Mouse (Mus musculus) cerebellum, adult 9-11 months (tissue): ENCODE results near the gene Zbtb26.

Source experiments
- DNase-seq: peaks from one replicate; pipeline ENCODE4 v3.0.0; 2022

The Zbtb26 gene

DNA sequence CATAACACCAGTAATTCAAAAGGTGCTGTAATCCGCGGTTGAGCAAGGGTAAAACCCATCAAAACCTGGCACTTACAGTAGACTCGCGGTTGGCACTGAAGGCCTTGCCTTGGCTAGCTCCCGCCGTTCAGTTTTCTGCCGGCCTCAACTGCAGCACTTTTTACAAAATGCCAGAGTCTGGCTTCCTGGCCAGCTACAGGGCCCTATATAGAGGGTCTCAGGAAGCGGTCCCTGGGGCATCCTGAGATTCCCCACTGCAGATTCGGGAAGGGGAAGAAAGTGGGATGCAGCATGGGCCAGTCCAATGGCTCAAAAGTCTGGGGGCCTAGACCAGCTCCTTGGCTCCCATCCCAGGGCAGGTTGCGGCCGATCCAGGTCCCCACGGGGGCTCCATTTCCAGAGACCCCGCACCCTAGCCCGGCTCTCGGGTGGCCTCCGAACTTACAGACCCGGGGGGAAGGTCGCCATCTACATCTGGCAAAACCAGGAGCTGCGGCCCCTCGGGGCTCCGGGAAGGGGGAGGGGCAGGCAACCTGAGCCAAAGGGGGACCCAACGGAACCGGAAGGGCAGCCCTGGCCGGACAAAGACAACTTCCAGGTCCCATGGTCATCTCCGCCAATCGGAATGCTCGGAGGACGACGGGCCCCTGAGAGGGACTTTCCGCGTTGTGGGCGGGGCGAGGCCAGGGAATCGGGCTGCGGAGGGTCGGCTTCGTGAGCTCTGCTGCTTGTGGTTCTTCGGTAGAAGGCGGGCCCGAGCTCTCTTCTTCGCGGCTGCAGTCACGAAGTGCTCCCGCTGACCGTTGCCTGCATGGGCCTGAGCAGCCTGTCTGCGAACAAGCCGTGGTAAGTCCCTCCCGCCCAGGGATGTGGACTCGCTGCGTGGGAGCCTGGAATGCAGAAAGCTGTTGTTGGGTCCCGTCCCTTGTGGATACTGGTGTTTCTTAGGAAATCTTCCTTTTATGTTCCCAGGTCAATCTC is at the start of gene Zbtb26, which contains the start of the genes Zbtb6 and Rabgap1:
TSS of gene Zbtb26 (minus strand) at position 525 of the 981 bp plus-strand sequence.
TSS of gene Zbtb6 (minus strand) at position 561 of the 981 bp plus-strand sequence.
TSS of gene Rabgap1 (plus strand) at position 669 of the 981 bp plus-strand sequence.
- DNase-seq = peak; percentile 95

GRCm38 (mm10) chr2:37488956-37489355 is 46.0 kb upstream of the Zbtb26 start:
- no peak for DNase-seq

- DNase-seq = no peak
These were observed 43.5 kb upstream of the Zbtb26 start for GRCm38 (mm10) chr2:37486408-37486807.

DNA sequence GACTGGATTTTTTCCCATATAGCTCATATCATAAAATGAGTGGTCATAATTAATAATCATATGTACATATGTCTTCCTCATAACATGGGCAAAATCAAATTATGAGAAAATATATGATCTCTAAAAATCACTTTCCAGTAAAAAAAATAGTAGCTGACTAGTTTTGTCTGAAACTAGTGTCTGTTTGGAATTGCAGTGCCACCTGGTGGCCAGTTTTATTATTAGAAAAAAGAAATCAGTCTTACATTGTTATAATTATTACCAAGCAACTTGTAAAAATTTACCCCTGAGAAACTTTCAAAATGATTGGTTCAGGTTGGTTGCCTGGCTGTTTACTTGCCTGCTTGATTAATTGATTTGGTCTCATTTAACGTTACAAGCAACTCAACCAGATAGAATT is 42.4 kb upstream of the Zbtb26 start:
- no peak for DNase-seq

DNA sequence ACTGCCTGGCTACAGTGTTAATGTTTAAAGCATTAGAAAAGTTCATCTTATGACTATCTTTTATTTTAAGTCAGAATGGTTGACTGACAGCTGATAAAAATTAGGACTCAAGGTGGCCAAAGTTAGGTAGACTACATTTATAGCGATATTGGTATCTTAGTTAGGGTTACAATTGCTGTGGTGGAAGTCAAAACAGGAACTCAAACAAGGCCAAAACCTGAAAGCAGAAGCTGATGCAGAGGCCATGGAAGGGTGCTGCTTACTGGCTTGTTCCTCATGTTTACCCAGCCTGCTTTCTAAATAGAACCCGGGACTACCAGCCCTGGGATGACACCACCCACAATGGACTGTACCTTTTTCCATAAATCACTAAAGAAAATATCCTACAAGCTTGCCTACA is 41.2 kb upstream of the Zbtb26 start:
- DNase-seq = no peak

GRCm38 (mm10) chr2:37480039-37480438 is 37.1 kb upstream of the Zbtb26 start:
- DNase-seq = no peak

- no peak for DNase-seq
These were observed 36.6 kb upstream of the Zbtb26 start for GRCm38 (mm10) chr2:37479559-37479958.

DNA sequence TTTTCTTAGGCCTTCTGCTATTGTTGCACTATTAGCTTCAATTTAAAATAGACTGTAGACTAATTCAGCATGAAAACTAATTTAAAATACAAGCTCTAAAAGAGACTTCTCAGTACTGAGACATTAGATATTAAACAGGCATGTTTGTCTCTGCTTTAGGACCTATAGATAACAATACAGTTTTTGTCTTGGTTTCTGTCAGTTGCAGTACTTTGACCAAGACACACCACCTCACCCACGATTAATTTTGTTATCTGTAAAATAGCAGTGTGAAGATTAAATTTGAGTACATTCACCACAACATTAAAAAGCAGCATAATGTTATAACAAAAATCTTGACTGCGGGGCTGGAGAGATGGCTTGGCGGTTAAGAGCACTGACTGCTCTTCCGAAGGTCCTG is 23.3 kb upstream of the Zbtb26 start:
- DNase-seq = no peak

GRCm38 (mm10) chr2:37460707-37461106 is 17.8 kb upstream of the Zbtb26 start:
- no peak for DNase-seq

- no peak for DNase-seq
These were observed 9.4 kb upstream of the Zbtb26 start for GRCm38 (mm10) chr2:37452376-37452760.

GRCm38 (mm10) chr2:37451667-37452375 is 8.9 kb upstream of the Zbtb26 start:
- DNase-seq = peak; percentile 95

DNA sequence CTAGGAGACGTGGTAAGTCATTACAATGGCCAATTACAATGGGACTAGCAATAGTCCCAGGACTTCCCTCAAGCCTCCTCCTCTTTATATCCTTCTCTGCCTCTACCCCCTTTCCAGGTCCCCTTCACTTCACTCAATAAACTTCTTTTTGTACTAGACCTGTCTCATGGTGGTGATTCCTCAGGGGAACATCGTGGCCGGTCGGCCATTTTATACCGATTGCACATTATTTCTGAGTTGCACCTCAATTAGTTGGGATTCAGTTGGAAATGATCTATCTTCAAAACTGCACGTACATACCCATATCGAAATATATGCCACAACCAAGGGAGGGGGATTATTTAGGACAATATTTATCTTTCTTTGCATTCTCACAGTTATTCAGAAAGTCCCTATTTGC is 11.3 kb downstream of the Zbtb26 start:
- no peak for DNase-seq

DNA sequence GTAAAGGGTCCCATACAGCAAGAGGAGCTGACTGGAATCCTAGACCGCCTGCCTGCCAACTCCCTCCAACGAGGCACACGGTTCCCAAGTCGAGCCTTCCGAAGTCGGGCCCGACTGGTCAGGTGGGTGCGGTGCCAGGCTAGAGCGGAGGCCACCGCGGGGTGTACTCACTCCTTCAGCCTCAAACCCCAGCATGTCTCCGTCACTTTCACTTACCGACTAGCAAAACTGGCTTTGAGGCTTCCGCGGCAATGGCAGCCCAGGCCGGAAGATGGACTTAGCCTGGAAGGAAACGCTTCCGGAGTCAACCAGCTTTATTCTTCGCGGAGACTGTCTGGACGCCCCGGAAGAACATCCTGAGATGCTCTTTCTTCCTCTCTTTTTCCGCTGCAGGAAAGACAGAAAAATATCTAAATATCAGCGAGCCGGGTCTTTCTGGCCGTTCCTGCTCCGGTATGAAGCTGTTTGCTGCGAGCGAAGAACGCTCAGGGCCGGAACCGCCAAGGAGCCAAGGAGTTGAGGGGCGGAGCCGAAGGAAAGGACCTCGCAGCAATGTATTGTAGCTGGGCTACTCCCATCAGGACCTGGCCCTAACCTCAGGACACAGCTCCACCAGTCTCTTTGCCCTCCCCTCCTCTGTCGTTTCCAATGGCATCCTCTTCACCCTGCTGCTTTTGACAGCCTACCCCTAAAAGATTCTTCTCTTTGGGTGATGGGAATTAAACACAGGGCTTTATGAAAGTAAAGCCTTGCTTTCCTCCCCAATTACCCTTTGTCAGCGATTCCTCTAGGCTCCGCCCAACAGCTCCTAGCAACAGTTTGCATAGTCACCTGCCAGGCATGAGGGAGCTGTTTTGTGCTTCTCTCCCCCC is 12.1 kb downstream of the Zbtb26 start:
- peak; percentile 90 for DNase-seq

- DNase-seq = peak; percentile 39
These were observed 19.3 kb downstream of the Zbtb26 start for GRCm38 (mm10) chr2:37423671-37424070.

- DNase-seq = peak; percentile 98
These were observed 20.3 kb downstream of the Zbtb26 start, which contains the start of gene Rc3h2 for GRCm38 (mm10) chr2:37422306-37423304. TSS of gene Rc3h2 (minus strand) at chr2:37422903.

- DNase-seq = no peak
These were observed 21.0 kb downstream of the Zbtb26 start for GRCm38 (mm10) chr2:37421903-37422302.

GRCm38 (mm10) chr2:37395539-37395938 is 47.4 kb downstream of the Zbtb26 start:
- DNase-seq = no peak

DNA sequence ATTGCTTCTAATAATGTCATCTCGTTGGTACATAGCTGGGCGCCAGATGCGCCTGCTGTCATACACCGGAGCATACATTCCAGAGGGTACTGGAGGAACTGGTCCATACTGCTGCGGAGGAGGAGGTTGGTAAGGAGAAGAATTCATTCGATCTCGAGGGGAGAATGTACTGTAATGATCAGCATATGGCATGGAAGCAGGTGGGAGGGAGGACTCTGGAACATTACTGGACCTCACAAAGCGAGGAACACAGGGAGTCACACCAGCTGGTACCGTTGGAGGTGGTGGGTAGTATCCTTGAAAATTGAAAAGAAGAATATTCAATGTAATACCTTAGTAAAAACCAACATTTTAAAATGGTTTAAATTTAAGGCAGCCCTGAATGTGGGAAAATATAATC is 60.0 kb downstream of the Zbtb26 start:
- DNase-seq = no peak
